Mouse (Mus musculus): ENCODE results near the gene Thop1. TPM values are rescaled to one million over a fixed set of nuclear protein-coding genes. Genes with fewer than 3 reads are reported as not detected.

Thop1 gene
- polyA plus RNA-seq, 1 experiment from 2014 or later, result 46.9 TPM

DNA sequence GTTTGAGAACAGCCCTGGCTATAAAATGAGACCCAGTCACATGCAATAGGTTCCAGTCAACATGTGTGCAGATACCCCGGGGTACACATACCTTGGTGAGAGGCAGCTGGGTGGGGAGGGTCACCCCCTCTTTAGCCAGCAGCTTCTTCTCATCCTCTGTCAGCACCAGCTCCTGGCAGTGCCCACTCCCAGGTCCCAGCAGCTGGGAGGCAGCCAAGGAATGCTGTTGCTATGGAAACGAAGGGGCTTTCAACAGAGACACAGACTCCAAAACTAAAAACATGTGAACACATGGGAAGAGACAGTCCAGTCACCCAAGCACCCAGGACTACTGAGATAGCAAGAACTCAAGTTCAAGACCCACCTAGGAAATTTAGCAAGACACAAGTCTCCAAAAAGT lies 19.4 kb downstream of the Thop1 start:
- H3K9me3 ChIP-seq, result no peaks in the 10 kb centered on the region
- H3K4me1 ChIP-seq (replicated peaks), result peaks cover 7% of the 10 kb centered on the region
- no peak overlapping the region for H3K27ac ChIP-seq
- WGBS, result 61% methylated on average over 2 of the region's 2 CpGs
- ATAC-seq (ENCODE audit: low FRiP score), result no peak
- no peaks in the 10 kb centered on the region for H3K36me3 ChIP-seq
- H3K27me3 ChIP-seq, result peaks cover 10% of the 10 kb centered on the region; the same call in 1 of the 2 replicates
- peak overlapping the region; percentile 24 for H3K9ac ChIP-seq
- no peak overlapping the region for H3K4me3 ChIP-seq
- no peak overlapping the region for H3K4me2 ChIP-seq

GRCm38 (mm10) chr10:81090621-81091020 lies 20.8 kb downstream of the Thop1 start:
- no peak for ATAC-seq (ENCODE audit: low FRiP score)

GRCm38 (mm10) chr10:81092465-81093250 lies 22.8 kb downstream of the Thop1 start:
- Histone ChIP-seq H3K4me3 (no peak overlapping the region), H3K4me1 (replicated peaks) (peaks cover 7% of the 10 kb centered on the region), H3K27me3 (peaks cover 14% of the 10 kb centered on the region; the same call in 1 of the 2 replicates), H3K4me2 (no peak overlapping the region), H3K9me3 (no peaks in the 10 kb centered on the region), H3K36me3 (no peaks in the 10 kb centered on the region), H3K27ac (no peak overlapping the region), H3K9ac (no peak overlapping the region)
- WGBS, result 62% methylated on average over 22 of the region's 22 CpGs
- no peak for ATAC-seq (ENCODE audit: low FRiP score)

More at GRCm38 (mm10) chr10:81090621-81091020, 20.8 kb downstream of the Thop1 start:
- H3K9me3 ChIP-seq, result no peaks in the 10 kb centered on the region
- 85% methylated on average over 7 of the region's 7 CpGs for WGBS
- H3K4me3 ChIP-seq, result no peak overlapping the region
- H3K27me3 ChIP-seq, result peaks cover 14% of the 10 kb centered on the region; the same call in 1 of the 2 replicates
- no peaks in the 10 kb centered on the region for H3K36me3 ChIP-seq
- H3K4me2 ChIP-seq, result no peak overlapping the region
- no peak overlapping the region for H3K27ac ChIP-seq
- H3K4me1 ChIP-seq (replicated peaks), result peaks cover 7% of the 10 kb centered on the region
- no peak overlapping the region for H3K9ac ChIP-seq

DNA sequence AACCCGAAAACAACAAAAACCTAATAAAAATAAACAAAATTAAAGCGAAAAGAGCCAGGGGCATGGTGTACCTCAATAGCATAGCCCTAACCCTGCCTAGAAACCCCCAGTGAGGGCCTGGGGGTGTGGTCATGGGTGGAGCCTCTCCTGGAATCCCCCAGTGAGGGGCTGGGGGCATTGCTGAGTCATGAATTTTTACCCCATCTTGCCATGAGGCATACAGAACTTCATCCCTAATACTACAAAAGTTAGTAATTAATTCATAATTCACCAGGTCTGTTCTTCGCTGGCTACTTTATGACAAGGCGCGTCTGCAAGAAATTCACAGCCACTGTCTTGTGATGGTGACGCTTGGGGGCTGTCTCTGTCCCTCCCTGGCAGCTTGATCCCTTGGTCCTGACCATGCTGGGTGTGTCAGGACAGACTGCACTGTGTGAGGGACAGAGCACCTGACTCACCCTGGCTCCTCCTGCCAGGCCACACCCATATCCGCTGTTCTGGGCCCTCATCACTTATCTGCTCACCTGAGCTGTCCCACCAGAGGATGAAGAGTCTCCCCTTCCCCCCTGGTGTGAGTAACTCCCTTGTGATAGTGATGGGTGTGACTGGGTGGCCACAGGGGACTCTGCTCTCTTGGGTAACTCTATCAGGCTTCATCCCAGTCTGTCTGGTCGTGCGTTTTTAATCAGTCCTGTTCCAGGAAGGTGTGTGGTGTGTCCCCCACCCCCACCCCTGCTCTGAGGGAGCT lies 25.3 kb downstream of the Thop1 start:
- no peak overlapping the region for H3K4me2 ChIP-seq
- H3K9me3 ChIP-seq, result no peaks in the 10 kb centered on the region
- H3K4me3 ChIP-seq, result no peak overlapping the region
- no peak for ATAC-seq (ENCODE audit: low FRiP score)
- H3K36me3 ChIP-seq, result no peaks in the 10 kb centered on the region
- WGBS, result 68% methylated on average over 9 of the region's 9 CpGs
- H3K27me3 ChIP-seq, result peaks cover 14% of the 10 kb centered on the region; the same call in 1 of the 2 replicates
- no peaks in the 10 kb centered on the region for H3K4me1 ChIP-seq (replicated peaks)
- no peak overlapping the region for H3K9ac ChIP-seq
- no peak overlapping the region for H3K27ac ChIP-seq

- Histone ChIP-seq H3K36me3 (peaks cover 25% of the 10 kb centered on the region), H3K9me3 (no peaks in the 10 kb centered on the region), H3K27ac (peak within 1 kb of the TSS; percentile 99), H3K4me1 (replicated peaks) (peaks cover 27% of the 10 kb centered on the region), H3K4me3 (peak within 1 kb of the TSS; percentile 84), H3K9ac (peak within 1 kb of the TSS; percentile 99), H3K4me2 (peak within 1 kb of the TSS; percentile 78), H3K27me3 (no peaks in the 10 kb centered on the region)
- peak; percentile 93 for ATAC-seq (ENCODE audit: low FRiP score)
- WGBS, result under 1% methylated on average over 56 of the region's 56 CpGs
Observed at GRCm38 (mm10) chr10:81105565-81106112, 35.8 kb downstream of the Thop1 start, which contains the start of gene Map2k2. TSS of gene Map2k2 (plus strand) at chr10:81105915.

- ATAC-seq (ENCODE audit: low FRiP score), result peak; percentile 91
- under 1% methylated on average over 34 of the region's 35 CpGs for WGBS
Observed at GRCm38 (mm10) chr10:81106113-81106721, 36.4 kb downstream of the Thop1 start.

DNA sequence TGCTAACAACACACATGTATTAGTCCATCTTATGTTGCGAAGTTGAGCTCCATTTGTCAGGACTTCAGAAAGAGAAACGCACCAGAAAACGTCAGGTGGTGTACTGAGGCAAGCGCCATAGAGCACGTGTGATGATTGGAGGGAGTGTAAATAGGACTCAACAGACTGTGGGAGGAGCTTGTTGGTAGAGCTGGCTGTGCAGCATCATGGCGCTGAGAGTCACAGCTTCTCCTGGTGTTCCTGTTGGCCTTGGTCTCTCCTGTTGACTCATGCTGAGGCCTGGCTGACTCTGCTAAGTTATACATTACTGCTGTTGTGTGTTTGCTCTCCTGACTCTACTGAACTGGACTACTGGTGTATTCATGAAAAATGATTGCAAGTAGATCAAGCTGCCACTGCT lies 43.1 kb downstream of the Thop1 start:
- Histone ChIP-seq H3K9me3 (no peaks in the 10 kb centered on the region), H3K36me3 (peaks cover 93% of the 10 kb centered on the region), H3K27ac (no peak overlapping the region), H3K4me3 (no peak overlapping the region), H3K27me3 (no peaks in the 10 kb centered on the region), H3K9ac (no peak overlapping the region), H3K4me1 (replicated peaks) (peaks cover 5% of the 10 kb centered on the region; the same call in 1 of the 2 replicates), H3K4me2 (no peak overlapping the region)
- ATAC-seq (ENCODE audit: low FRiP score), result no peak
- WGBS, result 92% methylated on average over 6 of the region's 6 CpGs

More at GRCm38 (mm10) chr10:81106113-81106721, 36.4 kb downstream of the Thop1 start:
- Histone ChIP-seq H3K27ac (peak overlapping the region; percentile 99), H3K9me3 (no peaks in the 10 kb centered on the region), H3K27me3 (no peaks in the 10 kb centered on the region), H3K4me3 (peak overlapping the region; percentile 84), H3K9ac (peak overlapping the region; percentile 99), H3K4me1 (replicated peaks) (peaks cover 27% of the 10 kb centered on the region), H3K4me2 (peak overlapping the region; percentile 78), H3K36me3 (peaks cover 31% of the 10 kb centered on the region)

DNA sequence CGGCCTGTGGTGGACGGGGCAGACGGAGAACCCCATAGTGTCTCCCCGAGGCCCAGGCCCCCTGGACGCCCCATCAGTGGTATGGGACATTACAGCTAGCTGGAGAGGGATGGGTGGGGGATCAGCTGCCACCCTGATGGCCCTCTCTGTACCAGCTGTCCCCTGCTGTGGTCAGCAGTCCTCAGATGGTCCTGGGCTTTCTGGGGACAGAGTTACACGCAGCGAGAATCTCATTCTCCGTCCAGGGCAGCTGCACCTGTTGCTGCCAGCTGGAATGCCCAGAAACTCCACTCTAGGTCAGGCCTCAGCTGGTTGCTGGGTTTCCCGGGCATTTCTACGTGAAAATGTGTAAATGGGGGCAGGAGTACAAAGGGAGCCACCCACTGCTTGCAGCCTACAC lies 49.8 kb downstream of the Thop1 start:
- WGBS, result 95% methylated on average over 10 of the region's 10 CpGs
- Histone ChIP-seq H3K36me3 (peaks cover 97% of the 10 kb centered on the region), H3K27me3 (no peaks in the 10 kb centered on the region), H3K4me2 (no peak overlapping the region), H3K4me1 (replicated peaks) (no peaks in the 10 kb centered on the region), H3K4me3 (no peak overlapping the region), H3K9ac (no peak overlapping the region), H3K9me3 (no peaks in the 10 kb centered on the region), H3K27ac (no peak overlapping the region)
- no peak for ATAC-seq (ENCODE audit: low FRiP score)

- Histone ChIP-seq H3K4me2 (no peak overlapping the region), H3K36me3 (peaks cover 93% of the 10 kb centered on the region), H3K4me1 (replicated peaks) (no peaks in the 10 kb centered on the region), H3K9me3 (no peaks in the 10 kb centered on the region), H3K27ac (no peak overlapping the region), H3K4me3 (no peak overlapping the region), H3K27me3 (no peaks in the 10 kb centered on the region), H3K9ac (no peak overlapping the region; the same call in 1 of the 2 replicates)
- no peak for ATAC-seq (ENCODE audit: low FRiP score)
- 85% methylated on average over 7 of the region's 7 CpGs for WGBS
Observed at GRCm38 (mm10) chr10:81120650-81121049, 50.8 kb downstream of the Thop1 start.

DNA sequence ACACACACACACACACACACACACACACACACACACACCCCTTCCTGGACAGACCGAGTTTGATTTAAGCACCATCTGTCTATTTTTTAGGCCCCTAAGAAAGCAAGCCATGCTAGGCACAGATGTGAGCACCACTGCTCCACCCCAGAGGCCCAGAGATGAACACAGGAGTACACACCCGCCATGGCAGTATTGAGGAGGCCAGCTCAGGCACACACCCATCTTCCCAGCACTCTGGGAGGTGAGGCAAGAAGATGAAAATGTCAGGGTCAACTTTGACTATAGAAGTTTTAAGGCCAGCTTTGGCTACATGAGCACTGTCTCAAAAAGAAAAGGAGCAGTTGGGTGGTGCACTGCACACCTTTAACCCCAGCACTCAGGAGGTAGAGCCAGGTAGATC lies 53.1 kb downstream of the Thop1 start:
- Histone ChIP-seq H3K9me3 (no peaks in the 10 kb centered on the region), H3K9ac (no peak overlapping the region), H3K27ac (no peak overlapping the region), H3K4me2 (no peak overlapping the region), H3K27me3 (no peaks in the 10 kb centered on the region), H3K36me3 (peaks cover 73% of the 10 kb centered on the region), H3K4me3 (no peak overlapping the region), H3K4me1 (replicated peaks) (0 out of 2 replicates have a peak, but pooled peaks cover 6% of the 10 kb centered on the region)
- 82% methylated on average over 2 of the region's 2 CpGs for WGBS
- no peak for ATAC-seq (ENCODE audit: low FRiP score)

GRCm38 (mm10) chr10:81123500-81123899 lies 53.7 kb downstream of the Thop1 start:
- WGBS, result 80% methylated on average over 11 of the region's 11 CpGs
- Histone ChIP-seq H3K36me3 (peaks cover 68% of the 10 kb centered on the region), H3K9ac (no peak overlapping the region), H3K27ac (no peak overlapping the region), H3K27me3 (peaks cover 5% of the 10 kb centered on the region), H3K4me3 (no peak overlapping the region), H3K9me3 (no peaks in the 10 kb centered on the region), H3K4me2 (no peak overlapping the region), H3K4me1 (replicated peaks) (0 out of 2 replicates have a peak, but pooled peaks cover 7% of the 10 kb centered on the region)
- ATAC-seq (ENCODE audit: low FRiP score), result no peak

Data from hindbrain, embryonic 13.5 days (tissue).